Mouse (Mus musculus) gastrocnemius, adult 2 months (tissue): ENCODE measurements around the gene Rnase12. TPM values are rescaled to one million over a fixed set of nuclear protein-coding genes. Genes with fewer than 3 reads are reported as not detected.
A peak's percentile ranks its signal among the peaks of the same experiment; 100 is the strongest.

Source experiments
- DNase-seq: peaks from one replicate; pipeline ENCODE4 v3.0.0; 2022
- H3K27ac ChIP-seq: fragments of 200-600 bp; 2 replicates; pipeline ENCODE4 v1.8.1; 2022; ENCODE audit warnings: mild to moderate bottlenecking
- H3K4me3 ChIP-seq: fragments of 200-600 bp; 2 replicates; pipeline ENCODE4 v1.8.1; 2022; ENCODE audit warnings: mild to moderate bottlenecking, moderate library complexity
- CTCF ChIP-seq: fragments of 200-600 bp; IDR thresholded peaks from 2 replicates; pipeline ENCODE4 v1.8.1; 2022; ENCODE audit warnings: antibody characterized with exemption, mild to moderate bottlenecking, moderate library complexity
- intact Hi-C: fragments of 180-260 bp; cut with DNase I; formaldehyde crosslinking; loops from one replicate; pipeline ENCODE4 v1.15.1; 2025
- total RNA-seq, 2 experiments: library from RNA; stranded (reverse); gene quantifications; 2 replicates each; pipeline ENCODE4 v1.2.3; 2021

Gene Rnase12
- total RNA-seq, 2 experiments from 2014 or later: not detected

GRCm38 (mm10) chr14:51081035-51081434 is 23.6 kb upstream of the Rnase12 start:
- Histone ChIP-seq H3K4me3 (no peak overlapping the region), H3K27ac (no peak overlapping the region)
- TF ChIP-seq CTCF: no peak
- DNase-seq: no peak
- intact Hi-C loops: no loop called here

- DNase-seq: no peak
- intact Hi-C loops: no loop called here
- no peak for TF ChIP-seq CTCF
These were observed 21.7 kb upstream of the Rnase12 start for GRCm38 (mm10) chr14:51079180-51079579.

GRCm38 (mm10) chr14:51074335-51074734 is 16.9 kb upstream of the Rnase12 start, which contains the start of gene Olfr750:
Gene Olfr750, minus strand, starts transcription at chr14:51074435.
- no peak for DNase-seq
- Histone ChIP-seq H3K27ac (no peak within 1 kb of the TSS), H3K4me3 (no peak within 1 kb of the TSS)
- intact Hi-C loops: no loop called here
- TF ChIP-seq CTCF: no peak

More at GRCm38 (mm10) chr14:51079180-51079579, 21.7 kb upstream of the Rnase12 start:
- Histone ChIP-seq H3K4me3 (no peak overlapping the region), H3K27ac (no peak overlapping the region)

DNA sequence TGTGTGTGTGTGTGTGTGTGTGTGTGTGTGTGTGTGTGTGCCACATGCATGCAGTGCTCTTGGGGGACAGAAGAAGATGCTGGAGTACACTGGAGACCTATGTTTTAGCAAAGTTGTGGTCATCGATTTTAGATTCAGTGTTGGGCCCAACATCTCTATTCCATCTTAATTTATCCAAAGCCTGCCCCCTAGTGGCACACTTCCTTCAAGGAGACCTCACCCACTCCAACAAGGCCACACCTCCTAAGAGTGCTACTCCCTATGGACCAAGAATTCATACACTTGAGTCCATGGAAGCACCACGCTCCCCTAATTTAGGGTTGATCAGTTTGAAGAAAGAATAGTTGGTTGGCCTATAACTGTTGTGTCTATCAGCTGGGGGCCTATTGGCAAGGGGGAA is 12.2 kb upstream of the Rnase12 start:
- peak; percentile 41 for TF ChIP-seq CTCF
- intact Hi-C loops: loop anchor here (10.0 kb wide), 1 partner anchor 175 kb away; the partner anchor contains the start of gene Klhl33
- Histone ChIP-seq H3K4me3 (no peak overlapping the region), H3K27ac (no peak overlapping the region)
- DNase-seq: peak; percentile 32

- DNase-seq: no peak
- intact Hi-C loops: loop anchor here (10.0 kb wide), 1 partner anchor 174 kb away; the partner anchor contains the start of gene Klhl33
- no peak for TF ChIP-seq CTCF
- Histone ChIP-seq H3K27ac (no peak overlapping the region), H3K4me3 (no peak overlapping the region)
These were observed 11.5 kb upstream of the Rnase12 start for GRCm38 (mm10) chr14:51068956-51069355.

- H3K27ac ChIP-seq: no peak overlapping the region
- H3K4me3 ChIP-seq: no peak overlapping the region
- intact Hi-C loops: loop anchor here (10.0 kb wide), 1 partner anchor 166 kb away; the partner anchor contains the start of gene Klhl33
- DNase-seq: no peak
- TF ChIP-seq CTCF: no peak
These were observed 3.3 kb upstream of the Rnase12 start for GRCm38 (mm10) chr14:51060761-51061160.

DNA sequence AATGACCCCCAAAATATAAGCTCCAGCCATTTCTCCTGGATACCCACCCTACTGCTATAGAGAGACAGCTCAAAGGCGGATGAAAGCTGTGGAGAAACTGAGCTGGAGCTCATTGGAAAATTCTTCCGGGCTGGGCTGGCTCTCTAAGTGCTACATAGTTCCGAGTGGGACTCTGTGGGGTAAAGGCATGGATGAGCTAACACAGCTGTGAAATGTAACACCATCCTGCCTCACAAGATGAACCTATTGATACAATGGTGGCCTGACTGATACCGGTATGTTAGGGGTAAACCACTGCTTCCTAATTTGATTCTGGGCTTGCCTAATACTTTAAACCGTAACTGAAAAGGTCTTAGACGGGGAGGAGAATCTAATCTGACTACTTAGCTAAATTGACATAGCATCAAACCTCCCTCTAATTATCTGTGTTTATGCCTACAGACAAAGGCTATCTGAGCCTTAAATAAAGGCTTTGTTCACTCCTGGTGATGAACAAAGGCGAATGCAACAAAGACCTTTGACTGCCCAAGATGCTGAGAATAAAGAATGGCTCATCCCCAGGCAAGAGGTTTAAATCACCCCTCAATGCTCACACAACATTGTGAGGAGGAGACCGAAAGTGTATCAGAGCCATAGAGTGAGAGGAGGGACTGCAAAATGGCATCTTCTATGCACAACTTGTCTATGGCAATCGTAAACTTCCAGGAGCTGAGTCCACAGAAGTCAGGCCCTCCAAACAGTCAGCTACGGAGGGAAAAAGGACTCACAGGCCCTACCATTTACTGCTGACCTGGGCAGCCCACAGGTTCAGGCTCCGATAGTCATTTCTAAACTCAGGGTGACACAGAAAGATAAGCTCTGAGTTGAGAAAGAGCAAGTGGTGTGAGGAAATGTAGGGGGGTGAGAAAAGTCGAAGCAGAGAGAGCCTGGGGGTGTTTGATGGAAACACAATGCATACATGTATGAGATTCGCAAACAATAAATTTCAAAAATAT is 2.9 kb downstream of the Rnase12 start:
- no peak for DNase-seq
- intact Hi-C loops: no loop called here
- H3K27ac ChIP-seq: no peak overlapping the region
- TF ChIP-seq CTCF: no peak
- no peak overlapping the region for H3K4me3 ChIP-seq

GRCm38 (mm10) chr14:51053176-51053575 is 4.3 kb downstream of the Rnase12 start:
- H3K4me3 ChIP-seq: no peak overlapping the region
- no peak overlapping the region for H3K27ac ChIP-seq
- DNase-seq: no peak
- no peak for TF ChIP-seq CTCF
- intact Hi-C loops: no loop called here

DNA sequence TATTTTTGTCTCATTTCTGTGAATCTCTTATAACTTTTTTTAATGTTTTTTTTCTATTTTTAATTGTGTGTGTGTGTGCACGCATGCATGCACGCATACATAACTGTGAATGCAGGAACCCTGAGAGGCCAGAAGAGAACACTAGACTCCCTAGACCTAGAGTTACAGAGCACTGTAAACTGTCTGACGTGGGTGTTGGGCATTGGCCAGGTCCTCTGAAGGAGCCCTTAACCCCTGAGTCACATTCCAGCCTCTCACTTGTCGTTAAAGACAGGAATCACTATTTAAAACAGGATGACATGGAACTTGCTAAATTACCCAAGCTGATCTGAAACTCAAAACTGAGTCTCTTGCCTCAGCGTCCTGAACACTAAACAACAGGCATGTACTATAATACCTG is 5.5 kb downstream of the Rnase12 start:
- intact Hi-C loops: no loop called here
- Histone ChIP-seq H3K4me3 (no peak overlapping the region), H3K27ac (no peak overlapping the region)
- no peak for DNase-seq
- TF ChIP-seq CTCF: no peak

GRCm38 (mm10) chr14:51050063-51050462 is 7.4 kb downstream of the Rnase12 start, which contains the start of gene Rnase11:
Gene Rnase11, minus strand, starts transcription at chr14:51050163.
- no peak for DNase-seq
- Histone ChIP-seq H3K4me3 (no peak within 1 kb of the TSS), H3K27ac (no peak within 1 kb of the TSS)
- intact Hi-C loops: no loop called here
- TF ChIP-seq CTCF: no peak

- DNase-seq: no peak
- no peak for TF ChIP-seq CTCF
- Histone ChIP-seq H3K27ac (no peak overlapping the region), H3K4me3 (no peak overlapping the region)
- intact Hi-C loops: no loop called here
These were observed 9.6 kb downstream of the Rnase12 start for GRCm38 (mm10) chr14:51047846-51048245.

GRCm38 (mm10) chr14:51041769-51042168 is 15.7 kb downstream of the Rnase12 start, which contains the start of gene Rnase9:
Gene Rnase9, minus strand, starts transcription at chr14:51041869.
- intact Hi-C loops: no loop called here
- DNase-seq: no peak
- H3K27ac ChIP-seq: no peak within 1 kb of the TSS
- no peak within 1 kb of the TSS for H3K4me3 ChIP-seq
- no peak for TF ChIP-seq CTCF

DNA sequence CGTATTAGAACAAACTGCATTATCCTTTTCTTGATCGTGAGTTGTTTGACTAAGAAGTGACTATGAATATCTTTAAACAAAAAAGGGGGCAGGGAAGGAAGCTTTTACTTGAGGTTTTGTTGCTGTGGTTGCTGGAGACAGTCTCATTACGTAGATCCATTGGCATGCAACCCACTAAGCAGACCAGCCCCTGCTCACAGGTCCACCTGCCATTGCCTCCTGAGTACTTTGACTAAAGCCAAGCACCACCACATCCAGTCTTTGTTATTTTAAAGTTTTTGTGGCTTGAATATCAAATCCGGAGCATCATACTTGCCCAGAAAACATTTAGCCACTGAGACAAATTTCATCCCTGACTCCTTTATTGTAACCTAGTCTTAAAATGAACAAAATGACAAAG is 21.2 kb downstream of the Rnase12 start:
- Histone ChIP-seq H3K27ac (no peak overlapping the region), H3K4me3 (no peak overlapping the region)
- intact Hi-C loops: no loop called here
- no peak for TF ChIP-seq CTCF
- DNase-seq: no peak
